Mouse (Mus musculus) hindbrain, embryonic 11.5 days (tissue): ENCODE measurements at regions not wholly inside any gene's neighbourhood (a gene's known extent, or its start where the extent isn't known, plus 50 kb on each side); places are given as distances from the start of the nearest gene placed in this dataset.

ENCODE experiments used
- ATAC-seq: fragments of 200-750 bp; cut with Nextera tagmentation; 2 replicates; pipeline ENCODE4 v1.8.0; 2017; ENCODE audit warnings: mild to moderate bottlenecking, moderate TSS enrichment, moderate library complexity; ENCODE audit not compliant: low FRiP score
- DNase-seq: peaks from one replicate; pipeline ENCODE4 v3.0.0-alpha.2; 2015; ENCODE audit warnings: low spot score
- H3K27ac ChIP-seq: fragments of 300-500 bp; sonication (generic); 2 replicates; pipeline ENCODE4 v1.5.1; 2014; ENCODE audit warnings: mild to moderate bottlenecking, low read depth, low read length
- H3K27me3 ChIP-seq: fragments of 300-500 bp; sonication (generic); 2 replicates; pipeline ENCODE4 v1.6.1; 2014; ENCODE audit warnings: mild to moderate bottlenecking, low read length, moderate library complexity, mixed read lengths; ENCODE audit not compliant: control insufficient read depth, insufficient read depth
- H3K36me3 ChIP-seq: fragments of 300-500 bp; sonication (generic); 2 replicates; pipeline ENCODE4 v1.6.1; 2014; ENCODE audit warnings: mild to moderate bottlenecking, low read length, moderate library complexity, mixed read lengths; ENCODE audit not compliant: control insufficient read depth, insufficient read depth
- H3K4me1 ChIP-seq: fragments of 300-500 bp; sonication (generic); replicated peaks from 2 replicates; pipeline ENCODE4 v1.6.1; 2014; ENCODE audit warnings: low read length, mixed read lengths; ENCODE audit not compliant: control insufficient read depth, insufficient read depth
- H3K4me2 ChIP-seq: fragments of 300-500 bp; sonication (generic); replicated peaks from 2 replicates; pipeline ENCODE4 v1.6.1; 2014; ENCODE audit warnings: mild to moderate bottlenecking, low read depth, low read length
- H3K4me3 ChIP-seq: fragments of 300-500 bp; sonication (generic); 2 replicates; pipeline ENCODE4 v1.5.1; 2014; ENCODE audit warnings: low read depth, low read length
- H3K9ac ChIP-seq: fragments of 300-500 bp; sonication (generic); 2 replicates; pipeline ENCODE4 v1.6.1; 2014; ENCODE audit warnings: low read depth, low read length
- H3K9me3 ChIP-seq: fragments of 300-500 bp; sonication (generic); 2 replicates; pipeline ENCODE4 v1.6.1; 2016; ENCODE audit warnings: low read length; ENCODE audit not compliant: control insufficient read depth
- WGBS: fragments of 180-500 bp; shearing (Covaris S2); extraction: QIAGEN DNeasy Blood & Tissue Kit; methylation state at CpG from one replicate; pipeline ENCODE4 v1.1.7; 2014; 5-methylcytosine and 5-hydroxymethylcytosine counted together

- no peak for DNase-seq
- ATAC-seq, result no peak
- Histone ChIP-seq H3K9ac (no peak overlapping the region), H3K9me3 (no peaks in the 10 kb centered on the region), H3K27me3 (no peaks in the 10 kb centered on the region), H3K36me3 (no peaks in the 10 kb centered on the region), H3K4me1 (no peaks in the 10 kb centered on the region), H3K27ac (no peak overlapping the region), H3K4me2 (no peak overlapping the region), H3K4me3 (no peak overlapping the region)
- 56% methylated on average over 3 of the region's 3 CpGs for WGBS
Measured at GRCm38 (mm10) chr11:19160227-19160626, 141.4 kb upstream of the Meis1 start.

DNA sequence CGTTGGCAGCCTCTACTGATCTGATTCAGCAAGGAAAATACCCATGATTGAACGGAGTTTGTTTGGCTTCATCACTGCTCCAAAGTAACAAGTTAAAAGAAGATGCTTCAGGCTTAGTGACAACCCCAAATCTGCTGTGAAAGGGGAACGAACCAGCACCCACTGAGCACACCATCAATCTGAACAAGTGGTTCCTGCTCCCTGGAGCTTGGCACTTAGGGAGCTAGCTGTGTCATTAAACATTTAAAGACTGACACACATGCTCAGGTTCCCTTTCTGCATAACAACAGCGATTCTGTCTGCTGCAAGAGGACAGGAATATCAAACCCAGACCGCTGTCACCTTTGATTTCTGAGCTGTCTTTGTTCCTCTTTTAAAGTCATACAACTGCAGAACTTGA, 141.9 kb upstream of the Meis1 start:
- 32% methylated on average over 5 of the region's 5 CpGs for WGBS
- no peak overlapping the region for H3K4me2 ChIP-seq
- ATAC-seq, result no peak
- H3K27me3 ChIP-seq, result no peaks in the 10 kb centered on the region
- no peaks in the 10 kb centered on the region for H3K9me3 ChIP-seq
- no peak overlapping the region for H3K27ac ChIP-seq
- H3K36me3 ChIP-seq, result no peaks in the 10 kb centered on the region
- no peak for DNase-seq
- H3K4me1 ChIP-seq, result no peaks in the 10 kb centered on the region
- no peak overlapping the region for H3K9ac ChIP-seq
- H3K4me3 ChIP-seq, result no peak overlapping the region

DNA sequence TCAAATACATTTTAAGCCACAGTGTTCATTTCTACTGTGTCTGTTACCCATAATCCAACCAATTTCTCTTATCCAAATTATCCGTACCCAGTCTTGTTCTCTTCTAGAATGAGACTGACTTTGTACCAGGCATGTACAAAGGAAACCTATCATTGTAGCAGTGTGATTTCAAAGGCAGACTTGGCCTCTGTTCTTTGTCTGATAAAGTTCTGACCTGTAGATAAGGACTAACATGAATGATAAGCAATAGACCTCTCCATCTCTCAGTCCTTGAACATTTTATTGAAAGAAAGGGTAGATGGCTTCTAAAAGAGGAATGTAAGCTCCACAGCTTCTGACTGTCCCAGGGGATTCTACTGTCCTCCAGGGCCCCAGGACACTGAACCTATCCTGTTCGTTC, 152.2 kb upstream of the Meis1 start:
- no peaks in the 10 kb centered on the region for H3K9me3 ChIP-seq
- H3K4me2 ChIP-seq, result no peak overlapping the region
- no peak overlapping the region for H3K9ac ChIP-seq
- H3K4me1 ChIP-seq, result no peaks in the 10 kb centered on the region
- no peaks in the 10 kb centered on the region for H3K36me3 ChIP-seq
- 85% methylated on average over 2 of the region's 2 CpGs for WGBS
- no peaks in the 10 kb centered on the region for H3K27me3 ChIP-seq
- H3K4me3 ChIP-seq, result no peak overlapping the region
- no peak overlapping the region for H3K27ac ChIP-seq
- DNase-seq, result no peak
- no peak for ATAC-seq

DNA sequence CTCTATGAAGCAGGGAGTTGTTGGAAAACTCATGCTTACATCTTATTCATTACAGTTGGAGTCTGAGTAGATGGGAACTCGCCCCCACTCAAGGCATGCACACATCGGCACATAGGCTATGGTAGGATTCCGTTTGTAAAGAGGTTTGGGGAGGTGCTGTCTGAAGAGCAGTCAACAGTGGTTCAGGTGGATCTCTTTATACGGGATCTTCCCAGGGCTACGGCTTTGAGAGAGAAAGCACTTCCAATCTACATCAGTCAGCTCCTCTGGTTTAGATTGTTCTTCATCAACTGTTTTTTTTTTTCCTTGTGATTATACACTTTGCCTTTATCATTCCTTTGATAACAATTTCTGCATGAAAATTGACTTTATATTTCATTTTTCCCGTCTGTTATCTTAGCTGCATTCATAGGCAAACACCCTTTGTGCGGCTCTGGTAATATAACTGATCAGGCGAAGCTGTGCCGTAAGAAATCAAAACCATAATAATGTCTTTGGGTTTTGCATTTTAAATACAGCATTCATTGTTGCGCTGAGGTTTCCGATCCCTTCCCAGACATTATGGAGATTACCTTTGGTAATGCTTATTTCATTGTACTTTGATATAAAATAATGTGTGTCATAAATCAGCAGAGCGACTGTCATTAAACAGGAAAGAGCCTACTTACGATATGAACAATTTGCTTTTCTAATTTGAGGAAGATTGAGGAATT, 155.7 kb upstream of the Meis1 start:
- ATAC-seq (no peak), DNase-seq (no peak)
- Histone ChIP-seq H3K9ac (no peak overlapping the region), H3K4me1 (no peaks in the 10 kb centered on the region), H3K27me3 (no peaks in the 10 kb centered on the region), H3K36me3 (no peaks in the 10 kb centered on the region), H3K4me2 (no peak overlapping the region), H3K27ac (no peak overlapping the region), H3K4me3 (no peak overlapping the region), H3K9me3 (no peaks in the 10 kb centered on the region)
- WGBS, result 88% methylated on average over 13 of the region's 13 CpGs

DNA sequence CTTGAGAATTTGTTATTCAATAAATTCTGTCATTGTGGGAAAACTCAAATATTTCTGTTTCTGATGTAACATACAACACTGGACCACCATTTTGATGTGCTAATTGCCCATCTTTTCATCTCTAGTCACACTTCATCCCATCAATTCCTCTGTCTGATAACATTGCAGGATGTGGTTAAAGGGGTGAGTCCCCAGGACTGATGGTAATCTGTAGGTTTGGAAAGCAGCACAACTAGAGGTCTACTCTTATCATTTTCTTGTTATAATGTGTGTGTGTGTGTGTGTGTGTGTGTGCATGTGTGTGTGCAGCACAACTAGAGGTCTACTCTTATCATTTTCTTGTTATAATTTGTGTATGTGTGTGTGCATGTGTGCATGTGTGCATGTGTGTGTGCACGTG, 160.5 kb upstream of the Meis1 start:
- ATAC-seq (no peak), DNase-seq (no peak)
- H3K27me3 ChIP-seq, result no peaks in the 10 kb centered on the region
- no peaks in the 10 kb centered on the region for H3K4me1 ChIP-seq
- H3K4me2 ChIP-seq, result no peak overlapping the region
- no peaks in the 10 kb centered on the region for H3K36me3 ChIP-seq
- H3K9me3 ChIP-seq, result no peaks in the 10 kb centered on the region
- H3K27ac ChIP-seq, result no peak overlapping the region
- H3K9ac ChIP-seq, result no peak overlapping the region
- 94% methylated on average over 1 of the region's 1 CpGs for WGBS
- H3K4me3 ChIP-seq, result no peak overlapping the region

- Histone ChIP-seq H3K9ac (no peak overlapping the region), H3K27ac (no peak overlapping the region), H3K9me3 (no peaks in the 10 kb centered on the region), H3K36me3 (no peaks in the 10 kb centered on the region), H3K4me1 (no peaks in the 10 kb centered on the region), H3K27me3 (no peaks in the 10 kb centered on the region), H3K4me2 (no peak overlapping the region), H3K4me3 (no peak overlapping the region)
- DNase-seq (no peak), ATAC-seq (no peak)
- 81% methylated on average over 2 of the region's 2 CpGs for WGBS
Measured at GRCm38 (mm10) chr11:19189778-19190177, 171.0 kb upstream of the Meis1 start.

- no peaks in the 10 kb centered on the region for H3K9me3 ChIP-seq
- no peak overlapping the region for H3K9ac ChIP-seq
- H3K27ac ChIP-seq, result no peak overlapping the region
- DNase-seq (no peak), ATAC-seq (no peak)
- H3K4me1 ChIP-seq, result no peaks in the 10 kb centered on the region
- WGBS, result 54% methylated on average over 1 of the region's 1 CpGs
- no peaks in the 10 kb centered on the region for H3K27me3 ChIP-seq
- H3K36me3 ChIP-seq, result no peaks in the 10 kb centered on the region
- no peak overlapping the region for H3K4me2 ChIP-seq
- H3K4me3 ChIP-seq, result no peak overlapping the region
Measured at GRCm38 (mm10) chr11:19194464-19194863, 175.7 kb upstream of the Meis1 start.

GRCm38 (mm10) chr11:19197790-19198189, 179.0 kb upstream of the Meis1 start:
- Histone ChIP-seq H3K4me3 (no peak overlapping the region), H3K9ac (no peak overlapping the region), H3K27ac (no peak overlapping the region), H3K9me3 (no peaks in the 10 kb centered on the region), H3K4me2 (no peak overlapping the region), H3K36me3 (no peaks in the 10 kb centered on the region), H3K4me1 (no peaks in the 10 kb centered on the region), H3K27me3 (no peaks in the 10 kb centered on the region)
- ATAC-seq, result no peak
- WGBS, result 81% methylated on average over 1 of the region's 1 CpGs
- no peak for DNase-seq

- Histone ChIP-seq H3K36me3 (no peaks in the 10 kb centered on the region), H3K27me3 (no peaks in the 10 kb centered on the region), H3K27ac (no peak overlapping the region), H3K4me3 (no peak overlapping the region), H3K9ac (no peak overlapping the region), H3K4me2 (no peak overlapping the region), H3K4me1 (no peaks in the 10 kb centered on the region), H3K9me3 (no peaks in the 10 kb centered on the region)
- ATAC-seq, result peak; percentile 75; the same call in 1 of the 2 replicates
- peak; percentile 45 for DNase-seq
- 40% methylated on average over 8 of the region's 8 CpGs for WGBS
Measured at GRCm38 (mm10) chr11:19202602-19203517, 184.1 kb upstream of the Meis1 start.
